Mouse (Mus musculus): Measurements from ENCODE around the gene Lysmd2. TPM values are rescaled to one million over a fixed set of nuclear protein-coding genes. Genes with fewer than 3 reads are reported as not detected.
"Not testable (repeated sequence)": the region's sequence is repeated elsewhere in the genome, so short reads cannot be mapped to it uniquely, and the experiment has no call there.

The Lysmd2 gene
- total RNA-seq, 2 experiments from 2014 or later, result 60.8 to 67.2 TPM

DNA sequence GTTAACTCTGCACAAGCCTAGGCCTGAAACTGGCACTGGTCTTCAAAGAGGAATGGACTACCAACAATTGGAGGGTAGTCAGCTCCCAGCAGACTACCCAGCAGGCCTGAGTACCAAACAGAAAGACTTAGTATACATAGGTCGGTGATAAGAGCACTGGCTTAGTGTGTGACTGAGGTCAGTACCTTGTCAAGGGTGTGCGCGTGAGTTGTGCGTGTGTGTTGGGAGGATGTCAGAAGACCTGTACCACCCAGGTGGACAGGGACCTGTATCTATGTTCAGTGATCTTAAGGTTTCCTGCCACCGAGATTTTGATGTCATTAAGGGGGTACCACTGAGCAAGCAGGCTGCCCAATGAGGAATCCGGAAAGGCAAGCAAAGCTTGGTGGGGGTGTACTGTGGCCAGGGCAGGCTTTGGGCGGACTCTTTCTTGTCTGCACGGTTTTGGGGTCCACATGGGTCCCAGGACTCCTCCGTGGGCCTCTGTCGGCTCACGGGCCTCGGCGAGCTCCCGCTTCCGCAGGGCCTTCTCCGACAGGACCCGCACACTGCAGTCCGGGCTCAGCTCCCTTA, 472 bp upstream of the Lysmd2 start:
- DNase-seq (ENCODE audit: low spot score in 2 of 2), result peak in 1 of 2 experiments; percentile 17

DNA sequence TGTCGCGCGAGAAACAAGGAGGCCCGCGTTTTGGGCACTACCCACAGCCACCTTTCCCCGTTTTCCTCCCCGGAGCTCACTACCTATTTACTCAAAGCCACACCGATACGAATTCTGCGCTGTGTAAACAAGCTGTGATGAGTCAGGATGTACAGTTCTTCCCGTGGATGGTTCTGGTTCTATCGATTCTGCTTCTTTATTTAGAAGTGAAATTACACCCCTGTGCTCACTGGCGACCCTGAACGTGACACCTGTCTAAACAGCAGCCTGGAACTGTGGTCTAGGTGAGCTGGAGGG, 715 bp downstream of the Lysmd2 start:
- DNase-seq (ENCODE audit: low spot score in 2 of 2), result peak in 1 of 2 experiments; percentile 19

DNA sequence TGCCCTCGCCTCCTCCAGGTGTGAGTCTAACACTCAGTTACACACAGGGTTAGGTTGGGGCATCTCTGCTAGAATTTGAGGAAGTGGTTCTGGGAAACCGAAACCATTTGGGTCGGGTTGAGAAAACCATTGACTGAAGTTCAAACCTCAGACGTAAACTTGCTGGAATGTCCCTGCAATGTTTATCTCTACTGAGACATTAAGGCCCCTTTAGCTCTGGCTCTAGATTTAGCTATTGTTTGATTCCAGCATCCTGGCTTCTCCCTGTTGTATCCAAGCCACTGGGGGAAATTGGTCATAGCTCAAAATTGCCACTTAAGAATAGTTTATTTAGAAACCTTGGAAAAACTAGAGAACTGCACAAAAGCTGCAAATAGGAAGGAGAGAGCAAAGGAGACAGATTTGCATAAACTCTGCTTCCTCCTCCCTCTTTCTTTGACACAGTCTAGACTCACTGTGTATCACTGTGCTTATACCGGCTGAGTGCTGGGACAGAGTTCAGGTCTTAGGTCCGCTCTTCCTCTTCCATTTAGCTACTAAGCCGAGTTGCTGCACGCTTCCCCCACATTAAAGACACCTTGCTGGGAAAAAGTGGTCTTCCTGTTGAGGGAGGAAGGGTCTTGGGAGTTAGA, 5.4 kb downstream of the Lysmd2 start:
- no peak for DNase-seq (ENCODE audit: low spot score in 2 of 2)

DNA sequence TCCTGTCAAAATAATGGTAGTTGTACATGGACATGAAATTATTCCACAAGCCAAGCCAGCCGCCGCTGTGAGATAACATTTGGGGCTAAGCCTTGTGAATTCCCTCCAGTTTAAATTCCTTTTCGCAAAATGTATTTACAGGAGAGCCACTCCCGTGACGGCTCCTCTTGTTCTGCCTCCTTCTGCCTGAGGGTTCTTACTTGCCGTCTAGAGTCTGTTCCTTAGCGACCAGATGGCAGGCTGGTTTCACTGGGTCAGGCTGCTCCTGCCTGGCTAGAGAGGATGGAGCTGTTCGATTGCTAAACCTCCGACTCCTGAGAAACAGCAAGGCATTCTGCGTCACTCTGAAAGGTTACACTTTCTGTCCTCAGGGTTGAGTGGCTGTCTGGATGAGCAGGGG, 6.6 kb downstream of the Lysmd2 start:
- no peak for DNase-seq (ENCODE audit: low spot score in 2 of 2)

DNA sequence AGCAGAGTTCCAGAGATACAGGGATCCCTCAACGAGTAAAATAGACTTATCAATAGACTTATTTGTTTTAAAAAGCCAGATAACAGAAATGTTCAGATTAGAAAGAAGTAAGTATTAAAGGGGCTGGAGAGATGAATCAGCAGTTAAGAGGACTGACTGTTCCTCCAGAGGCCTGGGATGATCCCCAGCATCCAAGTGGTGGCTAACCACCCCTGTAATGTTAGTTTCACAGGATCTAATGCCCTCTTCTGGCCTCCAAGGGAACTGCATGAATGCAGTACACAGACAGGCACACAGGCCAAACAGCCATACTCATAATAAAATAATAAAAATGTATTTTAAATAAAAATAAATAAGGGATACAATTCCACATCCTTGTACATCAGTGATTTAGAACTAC, 7.4 kb downstream of the Lysmd2 start:
- DNase-seq (ENCODE audit: low spot score in 2 of 2), result no peak

DNA sequence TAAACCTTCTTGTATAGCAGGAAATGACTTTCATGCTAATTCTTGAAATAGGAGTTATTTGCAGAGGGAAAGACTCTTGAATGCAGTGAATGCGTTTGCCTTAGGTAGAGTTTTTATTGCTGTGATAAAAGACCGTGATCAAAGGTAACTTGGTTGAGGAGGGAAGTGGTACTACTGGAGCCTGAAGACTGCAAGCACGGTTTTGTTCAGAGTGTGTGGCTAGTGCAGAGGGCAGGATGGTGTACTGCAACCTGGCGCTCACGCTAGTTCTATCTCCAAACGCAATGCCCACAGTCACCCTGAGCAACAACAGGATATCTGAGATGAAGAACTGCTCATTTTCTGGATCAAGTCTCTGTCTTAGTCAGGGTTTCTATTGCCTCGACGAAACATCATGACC, 8.1 kb downstream of the Lysmd2 start:
- DNase-seq (ENCODE audit: low spot score in 2 of 2), result no peak

DNA sequence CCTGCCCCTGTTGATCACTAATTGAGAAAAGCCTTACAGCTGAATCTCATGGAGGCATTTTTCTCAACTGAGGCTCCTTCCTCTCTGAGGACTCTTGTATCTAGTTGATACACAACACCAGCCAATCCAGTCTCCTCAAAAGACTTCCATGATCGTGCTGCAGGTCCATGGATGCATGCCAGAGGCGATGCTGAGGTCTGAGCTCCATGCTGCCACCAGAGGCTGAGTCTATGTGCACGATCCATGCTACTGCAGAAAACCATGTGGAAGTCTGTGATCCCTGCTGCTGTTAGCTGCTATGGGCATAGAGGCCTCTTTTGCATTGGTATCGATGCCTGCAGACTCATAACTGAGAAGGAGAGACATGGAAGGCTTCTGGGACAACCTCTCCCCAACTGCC, 8.7 kb downstream of the Lysmd2 start:
- no peak for DNase-seq (ENCODE audit: low spot score in 2 of 2)

DNA sequence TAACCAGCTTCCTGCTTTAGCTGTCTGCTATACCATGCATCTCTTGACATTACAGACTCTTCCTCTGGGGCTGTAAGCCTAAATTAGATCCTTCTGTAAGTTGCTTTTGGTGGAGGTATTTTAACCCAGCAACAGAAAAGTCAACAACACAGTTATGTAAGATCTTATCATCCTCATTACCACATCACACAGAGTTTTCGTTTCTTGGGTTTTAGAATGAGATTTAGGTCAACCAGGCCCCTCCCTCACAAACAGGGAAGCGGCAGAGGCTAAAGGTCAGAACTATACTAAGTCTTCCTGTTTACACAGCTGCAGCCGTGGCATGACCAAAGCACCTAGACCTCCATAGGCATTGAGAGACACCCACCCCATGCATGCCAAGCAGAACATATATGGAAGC, 19.9 kb downstream of the Lysmd2 start:
- no peak for DNase-seq (ENCODE audit: low spot score in 2 of 2)

DNA sequence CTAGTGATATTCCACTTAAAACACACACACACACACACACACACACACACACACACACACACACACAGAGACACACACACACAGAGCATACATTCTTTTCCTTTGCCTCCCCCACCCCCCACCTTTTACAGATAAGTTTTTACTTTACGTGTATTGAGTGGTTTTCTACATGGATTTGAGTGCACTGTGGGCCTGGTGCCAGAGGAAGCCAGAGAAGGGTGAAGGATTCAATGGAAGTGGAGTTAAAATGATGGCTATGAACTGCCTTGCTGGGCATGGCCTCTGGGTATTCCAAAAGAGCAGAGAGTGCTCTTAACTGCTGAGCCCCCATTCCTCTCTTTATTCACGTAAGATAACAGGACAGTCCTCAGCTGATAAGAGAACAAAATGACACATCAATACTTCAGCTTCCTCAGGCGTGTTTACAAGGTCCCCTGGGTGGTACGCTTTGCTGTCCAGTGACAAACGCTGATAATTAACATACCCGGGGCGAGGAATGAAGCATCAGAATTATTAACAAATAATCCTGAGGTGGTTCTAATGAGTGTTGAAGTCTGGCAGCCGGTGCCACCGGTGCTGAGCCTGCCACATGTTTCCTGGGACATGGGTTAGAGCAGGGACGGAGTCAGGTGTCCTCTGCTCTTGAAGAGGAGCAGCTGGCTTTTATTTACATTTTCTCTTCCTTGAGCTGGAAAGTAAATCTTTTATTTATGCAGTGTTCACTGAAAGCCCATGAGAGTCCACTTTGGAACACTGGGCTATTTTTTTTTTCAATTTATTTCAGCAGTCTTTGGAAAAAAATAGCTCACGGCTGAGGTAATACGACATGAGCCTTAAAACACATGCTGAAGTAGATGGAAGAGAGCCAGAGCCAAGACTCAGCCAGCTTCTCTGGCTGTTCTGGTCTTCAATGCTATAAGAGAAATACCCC, 28.7 kb downstream of the Lysmd2 start:
- DNase-seq (ENCODE audit: low spot score in 2 of 2), result no peak

DNA sequence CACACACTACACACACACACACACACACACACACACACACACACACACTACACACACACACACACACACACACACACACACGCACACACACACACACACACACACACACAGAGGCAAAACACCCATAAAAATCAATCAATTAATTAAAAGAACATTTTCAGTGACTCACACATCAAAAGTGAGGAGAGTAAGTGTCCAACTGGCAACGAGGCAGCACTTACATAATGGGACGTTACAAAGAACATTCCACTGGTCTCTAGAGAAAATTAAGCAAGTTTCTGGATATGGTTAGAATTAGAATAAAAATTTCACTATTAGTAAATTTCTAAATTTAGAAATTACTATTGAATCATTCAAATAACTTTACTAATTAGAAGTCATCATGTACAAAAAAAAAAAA, 30.9 kb downstream of the Lysmd2 start:
- DNase-seq (ENCODE audit: low spot score in 2 of 2), result not testable (repeated sequence)

DNA sequence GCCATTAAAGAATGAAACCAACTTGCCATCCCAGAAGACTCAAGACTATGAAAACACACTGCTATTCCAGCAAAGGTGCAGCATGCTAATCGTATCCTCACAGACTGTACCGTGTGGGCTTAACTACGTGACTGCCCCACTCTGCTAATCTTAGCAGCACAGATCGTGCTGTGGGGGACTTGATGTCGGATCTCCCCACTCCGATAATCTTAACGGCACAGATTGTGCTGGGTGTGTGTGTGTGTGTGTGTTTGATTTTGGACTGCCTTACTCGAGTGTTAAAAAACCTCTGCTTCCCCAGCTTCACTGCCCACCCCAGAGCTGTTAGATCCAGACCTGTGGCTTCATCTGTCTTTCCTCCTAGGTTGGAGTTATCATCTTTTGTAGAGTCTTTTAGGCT, 35.4 kb downstream of the Lysmd2 start:
- peak in 1 of 2 experiments; percentile 50 for DNase-seq (ENCODE audit: low spot score in 2 of 2)

DNA sequence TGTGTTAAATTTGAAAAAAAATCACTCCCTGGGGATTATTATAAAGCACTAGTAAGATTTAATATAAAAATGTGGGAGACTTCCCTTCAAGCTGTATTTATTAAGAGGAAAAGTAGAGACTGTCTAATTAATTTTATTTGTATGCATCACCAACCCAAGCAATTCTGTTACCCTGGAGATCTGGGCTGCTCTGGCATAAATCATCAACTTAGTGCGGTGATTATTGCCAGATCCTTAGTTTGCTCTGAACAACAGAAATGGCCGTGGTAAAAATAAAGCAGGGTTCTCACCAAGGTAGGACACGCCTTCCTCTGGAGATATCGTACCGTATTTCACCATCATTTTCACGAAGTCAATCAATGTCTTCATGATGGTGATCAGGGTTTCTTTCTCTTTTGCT, 39.8 kb downstream of the Lysmd2 start:
- DNase-seq (ENCODE audit: low spot score in 2 of 2), result peak in 1 of 2 experiments; percentile 55

DNA sequence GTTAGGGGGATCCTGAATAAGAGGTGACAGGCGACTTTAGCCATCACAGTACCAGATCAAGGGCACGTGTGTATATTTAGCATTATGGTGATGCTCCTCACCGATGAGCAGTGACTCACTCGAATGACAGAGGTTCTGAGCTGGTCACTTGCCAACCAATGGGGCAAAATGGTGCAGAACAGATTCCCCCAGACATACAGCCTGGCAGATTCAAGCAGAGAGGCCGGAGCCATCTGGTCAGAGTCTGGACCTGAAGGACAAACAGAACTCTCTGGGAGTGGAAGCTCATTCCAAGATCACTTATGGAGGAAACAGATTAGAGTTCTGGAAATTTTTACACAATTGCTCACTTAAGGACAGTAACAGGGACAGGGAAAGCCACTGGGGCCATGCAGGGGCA, 41.1 kb downstream of the Lysmd2 start:
- DNase-seq (ENCODE audit: low spot score in 2 of 2), result peak in 1 of 2 experiments; percentile 32

DNA sequence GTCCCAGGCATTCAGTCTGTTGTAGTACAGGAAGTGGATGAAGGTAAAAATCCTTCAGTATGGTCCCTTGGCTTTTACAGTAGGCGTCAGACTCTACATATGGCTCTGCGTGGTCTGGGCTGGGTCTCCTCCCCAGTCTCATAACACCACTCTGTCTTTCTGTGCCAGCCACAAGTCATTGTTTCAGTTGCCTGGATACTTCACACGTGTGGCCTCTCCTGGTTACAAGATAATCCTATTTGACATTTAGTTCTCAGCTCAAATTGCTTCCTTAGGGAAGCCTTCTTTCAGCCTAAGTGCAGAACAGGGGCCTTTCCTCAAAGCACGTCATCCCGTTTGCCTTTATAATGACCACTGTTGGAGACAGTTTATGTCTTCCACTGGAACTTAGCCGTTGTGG, 47.2 kb downstream of the Lysmd2 start:
- no peak for DNase-seq (ENCODE audit: low spot score in 2 of 2)

DNA sequence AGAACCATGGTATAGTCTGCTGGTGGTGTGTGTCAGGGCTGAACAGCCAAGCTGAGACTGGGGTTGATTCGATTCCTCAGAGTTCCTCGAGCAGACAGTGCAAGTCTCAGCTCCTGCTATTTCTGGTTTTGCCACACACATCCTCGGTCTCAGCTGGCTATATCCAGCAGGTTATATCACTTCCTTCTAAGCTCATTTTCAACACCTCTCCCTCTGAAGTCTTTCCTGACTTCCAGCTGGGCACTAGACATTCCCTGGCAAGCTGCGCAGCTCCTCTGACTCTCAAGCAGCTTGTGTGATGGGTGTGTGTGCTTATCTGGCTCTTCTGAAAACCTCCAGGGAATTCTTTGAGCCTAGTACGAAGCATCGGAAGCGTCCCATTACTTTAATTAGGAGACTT, 50.7 kb downstream of the Lysmd2 start:
- DNase-seq (ENCODE audit: low spot score in 2 of 2), result no peak

DNA sequence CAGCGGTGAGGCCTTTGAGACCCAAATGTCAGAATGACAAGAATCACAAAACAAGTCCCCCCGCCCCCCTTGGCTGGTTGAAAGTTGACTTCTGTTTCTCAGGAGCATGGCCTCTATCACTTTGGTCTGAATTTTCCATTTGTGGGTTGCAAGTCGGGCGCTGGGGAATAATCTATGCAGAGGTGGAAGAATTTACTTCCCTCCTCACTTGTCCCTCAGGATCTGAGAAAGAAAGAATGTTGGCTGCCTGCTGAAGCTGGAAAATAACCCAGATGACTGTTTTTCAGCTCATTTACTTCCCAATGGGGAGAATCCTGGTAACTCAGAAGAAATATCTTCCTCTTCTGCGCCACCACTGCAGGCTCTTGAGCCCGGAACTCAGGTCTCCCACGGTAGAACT, 52.8 kb downstream of the Lysmd2 start:
- DNase-seq (ENCODE audit: low spot score in 2 of 2), result no peak

DNA sequence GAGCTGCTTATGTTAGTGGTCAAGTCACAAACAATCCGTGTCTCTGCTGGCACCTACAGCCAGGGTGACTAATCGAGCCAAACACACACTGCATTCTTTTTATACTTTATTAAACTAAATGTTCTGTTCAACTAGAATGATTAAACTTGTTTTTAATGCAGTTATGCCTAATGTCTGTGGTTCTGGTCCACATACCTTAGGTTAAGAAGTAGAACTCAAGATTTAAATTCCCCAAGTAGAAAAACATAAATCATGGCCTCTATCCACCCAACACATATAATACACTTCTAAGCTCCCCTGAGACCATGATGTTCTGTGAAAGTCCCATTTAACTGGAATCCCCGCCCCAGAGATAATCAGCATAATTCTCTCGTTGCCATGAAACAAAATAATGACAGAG, 54.1 kb downstream of the Lysmd2 start:
- no peak for DNase-seq (ENCODE audit: low spot score in 2 of 2)

DNA sequence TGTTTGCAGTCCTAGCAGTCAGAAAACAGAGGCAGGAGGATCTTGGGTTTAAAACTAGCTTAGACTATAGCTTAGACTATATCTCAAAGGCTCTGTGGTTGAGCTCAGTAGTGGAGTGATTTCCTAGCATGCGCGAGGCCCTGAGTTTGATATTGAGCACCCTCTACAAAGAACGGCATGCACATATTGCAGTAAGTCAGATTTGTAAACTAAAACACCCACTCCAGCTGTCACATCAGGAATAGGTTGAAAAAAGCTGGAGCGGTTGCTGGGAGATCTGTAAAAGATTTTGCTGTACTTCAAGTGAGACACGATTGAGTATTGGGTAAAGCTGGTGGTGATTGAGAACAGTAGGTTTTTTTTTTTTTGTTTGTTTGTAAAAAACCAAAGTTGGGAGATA, 55.1 kb downstream of the Lysmd2 start:
- peak in 1 of 2 experiments; percentile 60 for DNase-seq (ENCODE audit: low spot score in 2 of 2)

DNA sequence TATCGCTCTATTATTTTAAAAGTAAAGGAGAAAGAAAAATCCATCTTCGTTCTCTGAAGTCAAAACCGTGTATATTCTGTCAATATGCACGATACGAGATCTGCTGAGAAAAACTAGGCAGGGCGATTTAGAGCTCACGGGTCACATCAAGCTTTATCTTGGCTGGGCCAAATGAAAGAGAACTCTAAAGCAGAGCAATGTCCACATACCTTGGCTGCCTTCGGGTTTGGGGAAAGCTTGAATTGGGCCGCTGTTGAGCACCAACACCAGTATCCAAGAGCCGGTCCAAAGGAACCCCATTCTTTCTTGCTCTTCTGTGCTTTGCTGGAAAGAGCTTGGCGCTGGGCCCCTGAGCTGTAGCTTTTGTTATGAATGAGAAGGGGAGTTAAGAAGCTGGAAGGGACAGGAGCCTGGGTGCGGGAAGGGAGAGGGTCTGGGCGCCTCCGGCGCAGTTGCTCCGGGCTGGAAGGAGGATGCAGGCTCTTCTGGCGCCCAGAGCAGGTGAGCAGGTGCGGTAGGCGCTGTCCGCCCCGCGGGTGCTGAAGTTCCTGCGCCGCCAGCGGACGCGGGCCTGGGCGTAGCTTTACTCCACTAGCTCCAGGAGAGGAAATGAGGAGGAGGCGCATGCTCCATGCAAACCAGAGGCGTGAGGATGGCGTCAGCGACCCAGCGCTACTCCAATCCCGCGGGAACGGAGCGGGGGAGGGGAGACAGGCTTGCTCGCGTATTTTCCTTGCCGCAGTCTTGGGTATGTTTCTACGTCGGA, 58.1 kb downstream of the Lysmd2 start, which contains the start of gene Scg3:
Gene Scg3, minus strand, starts transcription at position 631 of the 766 bp plus-strand sequence.
- peak; percentile 93 to 96 for DNase-seq (ENCODE audit: low spot score in 2 of 2)

DNA sequence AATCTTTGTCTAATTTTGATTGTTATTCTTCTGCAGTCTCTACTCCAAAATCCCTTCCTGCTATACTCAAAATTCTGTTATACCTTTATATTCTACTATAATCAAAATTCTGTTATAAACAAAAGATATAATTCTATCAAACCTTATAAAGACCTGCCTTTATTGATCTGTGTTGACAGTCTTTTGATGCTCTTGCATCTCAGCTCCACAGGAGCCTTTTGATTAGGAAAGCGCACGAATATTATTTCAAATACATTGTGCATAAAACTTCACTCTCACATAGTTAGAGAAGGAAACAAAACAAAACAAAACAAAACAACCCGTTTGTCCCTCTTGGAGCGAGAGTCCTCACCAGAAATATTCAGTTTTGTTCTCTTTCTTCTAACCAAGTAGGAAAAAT, 58.8 kb downstream of the Lysmd2 start:
- no peak for DNase-seq (ENCODE audit: low spot score in 2 of 2)

DNA sequence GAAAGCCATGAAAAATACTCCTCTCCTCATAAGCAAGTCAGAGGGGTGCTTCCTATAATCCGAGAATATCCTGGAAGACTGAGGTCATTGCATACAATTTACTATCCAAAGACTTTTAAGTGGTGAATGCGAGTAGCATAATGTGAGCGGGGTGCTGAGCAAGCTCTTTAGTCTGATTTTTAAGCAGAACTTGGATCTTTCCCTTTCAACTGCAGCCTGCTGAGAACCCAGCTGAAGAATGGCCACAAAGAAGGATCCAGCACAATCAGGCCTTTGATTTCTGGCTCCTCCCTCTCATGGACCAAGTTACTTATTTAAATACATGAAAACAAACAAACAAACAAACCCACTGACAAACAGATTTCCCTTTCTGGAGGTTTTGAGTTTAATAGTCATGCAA, 59.2 kb downstream of the Lysmd2 start:
- peak in 1 of 2 experiments; percentile 47 for DNase-seq (ENCODE audit: low spot score in 2 of 2)
